ENCODE assay signal across 26 mouse cellular contexts in genomic region chr6:95360084-95360483, GRCm38 (mm10). TPM values are rescaled to one million over a fixed set of nuclear protein-coding genes. Genes with fewer than 3 reads are reported as not detected.
A peak's percentile ranks its signal among the peaks of the same experiment; 100 is the strongest.
DNase-seq lines count a peak whose midpoint lies in the region; ATAC-seq lines count a peak whose summit lies in the region.
"Had no signal": no experiment of that assay in that cellular context is flagged by ENCODE, and none has a peak within 500 bp of the region (broad histone marks: within the 10 kb centered on the region; RNA-seq: fewer than 3 reads in every experiment).

No protein-coding gene starts in this region.

- no peaks in the 10 kb centered on the region for H3K9me3 ChIP-seq in embryonic facial prominence, embryonic 14.5 days (ENCODE audit: control insufficient read depth, low read length)
- no peaks in the 10 kb centered on the region for H3K9me3 ChIP-seq in embryonic facial prominence, embryonic 10.5 days
- no peaks in the 10 kb centered on the region for H3K9me3 ChIP-seq in hindbrain, embryonic 10.5 days
- H3K9me3 ChIP-seq: forebrain, embryonic 15.5 days; lung, embryonic 15.5 days; stomach, embryonic 15.5 days had no signal

- peak; percentile 12 for DNase-seq in embryonic facial prominence, embryonic 14.5 days (ENCODE audit: low spot score)
- no peak for DNase-seq in embryonic facial prominence, embryonic 10.5 days (ENCODE audit: low spot score)
- peak; percentile 49 for DNase-seq in layer of hippocampus, adult 11-12 months (ENCODE audit: low spot score)
- DNase-seq in layer of hippocampus, postnatal 10 days (ENCODE audit: low spot score in 2 of 2), result no peak
- DNase-seq in right cerebral cortex, adult 18-20 months, result peak; percentile 31
- no peak for DNase-seq in right cerebral cortex, postnatal 14 days
- DNase-seq in cerebellum, adult 11 months, result no peak
- DNase-seq in hindbrain, embryonic 10.5 days (ENCODE audit: low spot score), result no peak
- DNase-seq: adrenal gland, adult 8-10 months; cerebellum, adult 11-12 months; cerebellum, postnatal 36 days; kidney, adult 8-10 months; kidney, postnatal 36 days; midbrain, embryonic 14.5 days had no signal

- H3K9ac ChIP-seq in embryonic facial prominence, embryonic 14.5 days (ENCODE audit: low read depth, low read length), result no peak overlapping the region
- H3K9ac ChIP-seq: forebrain, embryonic 15.5 days; lung, embryonic 15.5 days; stomach, embryonic 15.5 days had no signal

- H3K27me3 ChIP-seq in embryonic facial prominence, embryonic 14.5 days (replicated peaks; ENCODE audit: control insufficient read depth, insufficient read depth, low read length), result no peaks in the 10 kb centered on the region
- H3K27me3 ChIP-seq in embryonic facial prominence, embryonic 10.5 days (replicated peaks; ENCODE audit: low read depth, poor library complexity, severe bottlenecking), result no peaks in the 10 kb centered on the region
- H3K27me3 ChIP-seq in hindbrain, embryonic 10.5 days (ENCODE audit: insufficient read depth, poor library complexity, severe bottlenecking), result no peaks in the 10 kb centered on the region
- H3K27me3 ChIP-seq: forebrain, embryonic 15.5 days; lung, embryonic 15.5 days; stomach, embryonic 15.5 days had no signal

- no peak overlapping the region for H3K4me2 ChIP-seq in embryonic facial prominence, embryonic 14.5 days (ENCODE audit: low read depth, low read length)
- H3K4me2 ChIP-seq: forebrain, embryonic 15.5 days; liver, embryonic 11.5 days; lung, embryonic 15.5 days; stomach, embryonic 15.5 days had no signal

- H3K4me3 ChIP-seq in embryonic facial prominence, embryonic 14.5 days (ENCODE audit: low read depth, low read length), result no peak overlapping the region
- H3K4me3 ChIP-seq in embryonic facial prominence, embryonic 10.5 days, result no peak overlapping the region
- no peak overlapping the region for H3K4me3 ChIP-seq in hindbrain, embryonic 10.5 days
- H3K4me3 ChIP-seq: forebrain, embryonic 15.5 days; lung, embryonic 15.5 days; stomach, embryonic 15.5 days had no signal

- no peak for ATAC-seq in embryonic facial prominence, embryonic 14.5 days (ENCODE audit: low read depth)
- ATAC-seq: forebrain, embryonic 15.5 days had no signal

- H3K4me1 ChIP-seq in embryonic facial prominence, embryonic 14.5 days (ENCODE audit: control insufficient read depth, insufficient read depth, low read length), result no peaks in the 10 kb centered on the region
- H3K4me1 ChIP-seq in embryonic facial prominence, embryonic 10.5 days, result no peaks in the 10 kb centered on the region
- H3K4me1 ChIP-seq in hindbrain, embryonic 10.5 days (replicated peaks), result no peaks in the 10 kb centered on the region
- H3K4me1 ChIP-seq: forebrain, embryonic 15.5 days; lung, embryonic 15.5 days; stomach, embryonic 15.5 days had no signal

- WGBS in embryonic facial prominence, embryonic 14.5 days, result 72% methylated on average over 5 of the region's 5 CpGs
- 92% methylated on average over 5 of the region's 5 CpGs for WGBS in embryonic facial prominence, embryonic 10.5 days
- 92% methylated on average over 5 of the region's 5 CpGs for WGBS in hindbrain, embryonic 10.5 days

- no peaks in the 10 kb centered on the region for H3K36me3 ChIP-seq in embryonic facial prominence, embryonic 14.5 days (ENCODE audit: control insufficient read depth, insufficient read depth, low read length)
- H3K36me3 ChIP-seq in embryonic facial prominence, embryonic 10.5 days (replicated peaks), result no peaks in the 10 kb centered on the region
- no peaks in the 10 kb centered on the region for H3K36me3 ChIP-seq in hindbrain, embryonic 10.5 days
- H3K36me3 ChIP-seq: forebrain, embryonic 15.5 days; lung, embryonic 15.5 days; stomach, embryonic 15.5 days had no signal

- no peak overlapping the region for H3K27ac ChIP-seq in embryonic facial prominence, embryonic 14.5 days (replicated peaks; ENCODE audit: low read depth, low read length)
- no peak overlapping the region for H3K27ac ChIP-seq in embryonic facial prominence, embryonic 10.5 days (replicated peaks)
- H3K27ac ChIP-seq in hindbrain, embryonic 10.5 days, result no peak overlapping the region
- H3K27ac ChIP-seq: forebrain, embryonic 15.5 days; lung, embryonic 15.5 days; stomach, embryonic 15.5 days had no signal

RNA-seq across cellular contexts. Expression of gene Gm10234, which starts 38.2 kb away (rescaled TPM):
- not detected in 2 replicates for polyA plus RNA-seq in embryonic facial prominence, embryonic 14.5 days (2014; fragmentation: Nextera tagmentation; extraction: Ambion mirVana)
- not detected in 2 replicates for polyA plus RNA-seq in embryonic facial prominence, embryonic 10.5 days (2016; fragmentation: Nextera tagmentation; extraction: Ambion mirVana)
- total RNA-seq in layer of hippocampus, postnatal 10 days (2021), result not detected
- polyA plus RNA-seq in hindbrain, embryonic 10.5 days (2016; fragmentation: Nextera tagmentation; extraction: Ambion mirVana), result not detected in 2 replicates
- total RNA-seq: adrenal gland, adult 8-10 months; gastrocnemius, adult 8-10 months; megakaryocyte, adult 5-6 weeks; neutrophil, adult 5-6 weeks had no signal
- polyA plus RNA-seq: brain, embryonic 14.5 days; forebrain, embryonic 15.5 days; heart, embryonic 14.5 days; hindbrain, embryonic 11.5 days; liver, embryonic 11.5 days; lung, embryonic 15.5 days; midbrain, embryonic 14.5 days; spleen, adult 2 months; stomach, embryonic 15.5 days; thymus, postnatal 0 days had no signal

Comparison
In these comparisons a context has a peak if more than half of its experiments do, and no peak if none do; other contexts are left out.
1. DNase-seq: peak in embryonic facial prominence, embryonic 14.5 days (single experiment), layer of hippocampus, adult 11-12 months (single experiment) and right cerebral cortex, adult 18-20 months (single experiment); none in embryonic facial prominence, embryonic 10.5 days (single experiment), layer of hippocampus, postnatal 10 days (0 of 2), right cerebral cortex, postnatal 14 days (single experiment), cerebellum, adult 11 months (single experiment) and hindbrain, embryonic 10.5 days (single experiment).